Mouse (Mus musculus) embryonic facial prominence, embryonic 11.5 days (tissue): ENCODE measurements at regions not wholly inside any gene's neighbourhood (a gene's known extent, or its start where the extent isn't known, plus 50 kb on each side); places are given as distances from the start of the nearest gene placed in this dataset.

ENCODE experiments used
- ATAC-seq: fragments of 200-750 bp; cut with Nextera tagmentation; replicated peaks from 2 replicates; pipeline ENCODE4 v1.8.0; 2017; ENCODE audit warnings: low read depth; ENCODE audit not compliant: insufficient number of reproducible peaks, low FRiP score, low TSS enrichment
- DNase-seq: peaks from one replicate; pipeline ENCODE4 v3.0.0-alpha.2; 2015; ENCODE audit warnings: low spot score
- H3K27ac ChIP-seq: fragments of 300-500 bp; sonication (generic); replicated peaks from 2 replicates; pipeline ENCODE4 v1.5.1; 2014; ENCODE audit warnings: mild to moderate bottlenecking, low read depth, low read length, control low read depth
- H3K27me3 ChIP-seq: fragments of 300-500 bp; sonication (generic); 2 replicates; pipeline ENCODE4 v1.6.1; 2014; ENCODE audit warnings: mild to moderate bottlenecking, low read length, moderate library complexity, mixed read lengths; ENCODE audit not compliant: control insufficient read depth, insufficient read depth
- H3K36me3 ChIP-seq: fragments of 300-500 bp; sonication (generic); replicated peaks from 2 replicates; pipeline ENCODE4 v1.6.1; 2014; ENCODE audit warnings: low read depth, mild to moderate bottlenecking, low read length, moderate library complexity, mixed read lengths; ENCODE audit not compliant: control insufficient read depth, insufficient read depth
- H3K4me1 ChIP-seq: fragments of 300-500 bp; sonication (generic); 2 replicates; pipeline ENCODE4 v1.6.1; 2014; ENCODE audit warnings: low read length, mixed read lengths; ENCODE audit not compliant: control insufficient read depth, insufficient read depth
- H3K4me2 ChIP-seq: fragments of 300-500 bp; sonication (generic); 2 replicates; pipeline ENCODE4 v1.6.1; 2014; ENCODE audit warnings: low read depth, mild to moderate bottlenecking, control low read depth, low read length, moderate library complexity
- H3K4me3 ChIP-seq: fragments of 300-500 bp; sonication (generic); 2 replicates; pipeline ENCODE4 v1.5.1; 2014; ENCODE audit warnings: low read depth, low read length, control low read depth
- H3K9ac ChIP-seq: fragments of 300-500 bp; sonication (generic); replicated peaks from 2 replicates; pipeline ENCODE4 v1.6.1; 2014; ENCODE audit warnings: mild to moderate bottlenecking, control low read depth, low read length
- H3K9me3 ChIP-seq: fragments of 300-500 bp; sonication (generic); replicated peaks from 2 replicates; pipeline ENCODE4 v1.6.1; 2016; ENCODE audit warnings: mild to moderate bottlenecking, low read length, inconsistent platforms, mixed read lengths; ENCODE audit not compliant: control insufficient read depth
- WGBS: fragments of 180-500 bp; shearing (Covaris S2); extraction: QIAGEN DNeasy Blood & Tissue Kit; methylation state at CpG from one replicate; pipeline ENCODE4 v1.1.7; 2014; 5-methylcytosine and 5-hydroxymethylcytosine counted together

DNA sequence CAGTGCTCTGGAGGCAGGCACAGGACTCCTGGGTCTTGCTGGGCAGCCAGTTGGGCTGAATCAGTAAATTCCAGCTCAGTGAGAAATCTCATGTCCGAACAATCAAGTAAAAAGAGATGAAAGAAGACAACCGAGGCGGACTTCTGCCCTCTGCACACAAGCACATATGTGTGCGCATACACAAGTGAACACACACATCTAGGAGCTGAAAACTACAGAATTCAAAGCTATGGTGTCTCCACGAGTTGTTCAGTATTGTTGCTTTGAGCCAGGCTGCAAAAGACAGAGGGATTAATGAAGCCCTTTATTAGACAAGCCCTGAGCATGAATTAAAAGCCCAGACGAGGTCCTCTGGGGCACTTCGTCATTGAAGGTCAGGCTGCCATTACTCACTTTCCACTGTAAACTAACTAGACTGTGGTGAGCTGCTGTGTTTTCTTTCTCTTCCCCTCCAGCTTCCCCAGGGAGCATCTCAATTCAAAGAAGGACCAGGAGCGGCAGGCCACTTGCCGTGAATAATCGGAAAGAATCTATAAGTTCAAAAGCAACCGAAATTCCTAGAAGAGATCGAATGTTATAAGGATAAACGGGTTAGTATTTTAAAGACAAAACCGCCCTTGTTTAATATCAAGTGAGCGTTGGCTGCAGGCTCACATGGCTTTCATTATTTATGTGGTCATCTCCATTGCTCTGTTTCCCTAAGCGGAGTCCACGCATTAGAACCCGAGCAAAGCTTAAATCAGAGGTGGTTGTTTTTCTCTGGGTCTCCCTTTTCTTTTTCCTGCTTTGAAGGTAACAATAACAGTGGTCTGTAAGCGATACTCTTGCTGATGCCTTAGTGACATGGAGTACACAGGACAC lies 52.8 kb upstream of the Sox5 start:
- 23% methylated on average over 19 of the region's 19 CpGs for WGBS
- DNase-seq (peak; percentile 72), ATAC-seq (no peak)
- H3K4me1 ChIP-seq: 0 out of 2 replicates have a peak, but pooled peaks cover 3% of the 10 kb centered on the region
- no peak overlapping the region for H3K9ac ChIP-seq
- H3K4me2 ChIP-seq: no peak overlapping the region
- no peaks in the 10 kb centered on the region for H3K36me3 ChIP-seq
- H3K9me3 ChIP-seq: no peaks in the 10 kb centered on the region
- no peak overlapping the region for H3K4me3 ChIP-seq
- no peaks in the 10 kb centered on the region for H3K27me3 ChIP-seq
- no peak overlapping the region for H3K27ac ChIP-seq
